Mouse (Mus musculus) bone marrow, adult 2 months (tissue): ENCODE results near the gene Syt11.

Experiments used
- CTCF ChIP-seq: fragments of 200-500 bp; IDR thresholded peaks from 2 replicates; pipeline ENCODE4 v1.5.1; 2011; ENCODE audit warnings: low read length, control low read depth; ENCODE audit not compliant: control insufficient read depth, insufficient read depth
- POLR2A ChIP-seq: fragments of 200-500 bp; IDR thresholded peaks from 2 replicates; pipeline ENCODE4 v1.6.1; 2011; ENCODE audit warnings: low read depth, mild to moderate bottlenecking, control low read depth, low read length, borderline replicate concordance; ENCODE audit not compliant: control insufficient read depth

DNA sequence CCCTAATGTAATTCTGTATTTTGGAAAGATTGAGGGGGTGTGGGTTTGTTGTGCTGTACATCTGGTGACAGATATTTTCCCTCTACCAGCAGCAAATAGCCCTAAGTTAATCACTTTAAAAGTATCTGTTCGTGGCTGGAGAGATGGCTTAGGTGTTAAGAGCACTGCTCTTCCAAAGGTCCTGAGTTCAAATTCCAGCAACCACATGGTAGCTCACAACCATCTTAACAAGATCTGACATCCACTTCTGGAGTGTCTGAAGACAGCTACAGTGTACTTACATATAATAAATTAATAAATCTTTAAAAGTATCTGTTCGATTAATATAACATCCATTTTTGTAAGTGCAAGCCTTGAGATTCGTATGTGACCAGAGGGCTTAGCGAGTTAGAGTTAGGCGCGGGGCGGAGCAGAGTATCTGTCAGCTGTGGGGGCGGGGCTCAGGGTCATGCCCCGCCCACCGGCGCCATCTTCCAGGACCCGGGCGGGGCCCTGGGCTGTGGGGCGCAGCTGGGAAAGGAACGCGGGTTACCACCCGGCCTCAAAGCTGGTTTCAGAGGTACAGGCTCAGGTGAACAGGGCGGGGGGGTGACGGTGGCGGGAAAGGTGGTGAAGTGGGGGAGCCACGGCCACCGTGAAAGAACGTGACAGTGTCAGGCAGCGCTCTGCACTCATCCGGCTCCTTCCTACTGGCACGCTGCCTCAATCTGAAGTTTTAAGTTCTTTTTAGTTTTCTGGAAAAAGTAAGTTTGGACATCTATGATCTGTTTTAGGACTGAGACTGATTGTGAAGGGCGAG, 58.4 kb downstream of the Syt11 start, which contains the start of gene Rit1:
- TF ChIP-seq CTCF (no peak), POLR2A (peak; percentile 66; the same call in 1 of the 2 replicates)
